Mouse (Mus musculus): ENCODE measurements around the gene Frmd7. TPM values are rescaled to one million over a fixed set of nuclear protein-coding genes. Genes with fewer than 3 reads are reported as not detected.

The Frmd7 gene
- polyA plus RNA-seq (2014; fragmentation: Nextera tagmentation; extraction: Ambion mirVana): not detected in 2 replicates

DNA sequence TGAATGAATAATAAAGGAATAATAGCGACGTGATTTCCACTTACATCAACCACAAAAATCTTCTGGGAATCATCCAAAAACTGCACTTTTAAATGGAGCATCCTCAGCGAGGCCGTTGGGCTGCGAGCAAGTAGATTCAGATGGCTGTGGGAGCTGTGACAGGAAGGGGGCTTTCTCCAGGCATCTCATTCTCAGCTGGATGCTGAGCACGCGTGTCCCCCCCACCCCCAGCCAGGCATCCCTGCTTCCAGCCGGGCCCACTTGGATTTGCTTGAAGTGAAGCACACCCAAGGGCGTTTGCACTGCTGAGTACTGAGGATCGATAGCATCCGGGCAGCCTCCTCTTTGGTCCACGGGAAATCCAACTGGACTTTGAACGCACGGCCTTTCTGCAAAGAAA is at the start of gene Frmd7:
Gene Frmd7, minus strand, starts transcription at position 101 of the 400 bp plus-strand sequence.
- no peak within 1 kb of the TSS for H3K27ac ChIP-seq (ENCODE audit: low read depth)
- no peaks in the 10 kb centered on the region for H3K36me3 ChIP-seq (ENCODE audit: control insufficient read depth, insufficient read depth, low read length)
- H3K4me3 ChIP-seq (ENCODE audit: low read depth, low read length): no peak within 1 kb of the TSS
- DNase-seq (ENCODE audit: low spot score): no peak
- WGBS: 74% methylated on average over 14 of the region's 14 CpGs
- no peaks in the 10 kb centered on the region for H3K9me3 ChIP-seq (ENCODE audit: control insufficient read depth, low read length)
- H3K4me2 ChIP-seq (ENCODE audit: low read length): no peak within 1 kb of the TSS
- ATAC-seq (replicated peaks; ENCODE audit: low FRiP score, low TSS enrichment, low read depth): no peak
- H3K4me1 ChIP-seq (replicated peaks; ENCODE audit: control insufficient read depth, insufficient read depth, low read length): no peaks in the 10 kb centered on the region
- H3K27me3 ChIP-seq (replicated peaks; ENCODE audit: control insufficient read depth, insufficient read depth, low read length): no peaks in the 10 kb centered on the region
- no peak within 1 kb of the TSS for H3K9ac ChIP-seq (ENCODE audit: low read length)

DNA sequence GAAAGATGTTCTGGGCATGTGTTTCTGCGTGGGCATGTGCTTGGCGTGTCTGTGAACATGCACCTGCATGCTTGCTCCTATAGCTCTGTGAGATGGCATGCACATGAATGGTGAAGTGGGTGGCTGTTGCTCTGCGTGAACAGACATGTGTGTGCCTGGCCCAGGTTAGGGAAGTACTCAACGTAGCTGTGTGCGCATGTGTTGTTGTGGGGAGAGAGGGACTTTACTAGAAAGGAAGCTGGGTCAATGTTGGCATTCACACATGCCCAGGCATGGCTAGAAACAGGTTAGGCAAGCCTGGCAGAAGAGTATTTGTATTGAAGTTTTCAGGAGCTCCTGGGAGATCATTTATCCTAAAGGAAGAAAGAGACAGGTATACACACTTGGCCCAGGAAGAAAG is 48.8 kb upstream of the Frmd7 start:
- H3K4me1 ChIP-seq (replicated peaks; ENCODE audit: control insufficient read depth, insufficient read depth, low read length): no peaks in the 10 kb centered on the region
- no peak overlapping the region for H3K27ac ChIP-seq (ENCODE audit: low read depth)
- H3K27me3 ChIP-seq (replicated peaks; ENCODE audit: control insufficient read depth, insufficient read depth, low read length): no peaks in the 10 kb centered on the region
- H3K36me3 ChIP-seq (ENCODE audit: control insufficient read depth, insufficient read depth, low read length): no peaks in the 10 kb centered on the region
- ATAC-seq (replicated peaks; ENCODE audit: low FRiP score, low TSS enrichment, low read depth): no peak
- H3K4me2 ChIP-seq (ENCODE audit: low read length): no peak overlapping the region
- DNase-seq (ENCODE audit: low spot score): no peak
- WGBS: 93% methylated on average over 5 of the region's 5 CpGs
- no peak overlapping the region for H3K4me3 ChIP-seq (ENCODE audit: low read depth, low read length)
- H3K9ac ChIP-seq (ENCODE audit: low read length): no peak overlapping the region
- H3K9me3 ChIP-seq (ENCODE audit: control insufficient read depth, low read length): no peaks in the 10 kb centered on the region

DNA sequence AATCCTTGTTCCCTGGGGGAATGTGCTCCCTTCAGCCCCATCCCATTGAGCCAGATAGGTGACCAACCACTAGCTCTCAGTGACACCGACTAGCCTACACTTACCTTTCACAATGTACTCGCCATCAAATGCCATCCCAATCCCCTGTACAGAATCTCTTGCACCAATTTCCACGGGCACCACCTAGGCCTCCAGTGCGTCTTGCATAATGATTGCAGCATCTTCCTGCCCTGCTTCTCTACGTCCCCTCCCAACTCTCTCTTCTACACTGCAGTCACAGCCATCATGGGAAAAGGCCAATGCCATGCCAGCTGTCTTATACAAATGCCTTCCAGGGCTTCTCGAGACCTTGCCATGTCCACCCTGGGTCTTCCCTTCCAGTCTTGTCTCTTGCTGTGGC is 47.4 kb upstream of the Frmd7 start:
- no peaks in the 10 kb centered on the region for H3K27me3 ChIP-seq (replicated peaks; ENCODE audit: control insufficient read depth, insufficient read depth, low read length)
- H3K36me3 ChIP-seq (ENCODE audit: control insufficient read depth, insufficient read depth, low read length): no peaks in the 10 kb centered on the region
- WGBS: 88% methylated on average over 6 of the region's 6 CpGs
- H3K4me2 ChIP-seq (ENCODE audit: low read length): no peak overlapping the region
- no peak overlapping the region for H3K4me3 ChIP-seq (ENCODE audit: low read depth, low read length)
- DNase-seq (ENCODE audit: low spot score) (no peak), ATAC-seq (replicated peaks; ENCODE audit: low FRiP score, low TSS enrichment, low read depth) (no peak)
- H3K27ac ChIP-seq (ENCODE audit: low read depth): no peak overlapping the region
- no peak overlapping the region for H3K9ac ChIP-seq (ENCODE audit: low read length)
- no peaks in the 10 kb centered on the region for H3K9me3 ChIP-seq (ENCODE audit: control insufficient read depth, low read length)
- H3K4me1 ChIP-seq (replicated peaks; ENCODE audit: control insufficient read depth, insufficient read depth, low read length): no peaks in the 10 kb centered on the region

DNA sequence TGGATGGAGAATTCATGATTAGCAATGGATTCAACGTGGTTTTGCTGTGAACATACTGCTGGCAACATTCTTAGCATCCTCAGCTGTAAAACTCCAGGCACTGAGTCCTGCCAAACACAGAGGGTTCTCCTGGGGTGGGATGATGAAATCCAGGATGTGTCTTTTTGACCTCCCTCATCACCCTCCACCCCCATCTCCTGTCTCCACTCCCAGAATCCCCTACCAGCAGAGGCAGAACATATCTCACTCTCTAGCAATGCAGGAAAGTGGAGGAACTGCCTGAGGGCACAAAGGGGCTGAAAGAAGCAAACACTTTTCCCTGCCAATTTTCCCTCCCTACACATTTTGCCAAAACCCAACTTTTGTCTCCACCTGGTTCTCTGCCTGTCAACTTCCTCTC is 46.1 kb upstream of the Frmd7 start:
- Histone ChIP-seq H3K4me3 (ENCODE audit: low read depth, low read length) (no peak overlapping the region), H3K36me3 (ENCODE audit: control insufficient read depth, insufficient read depth, low read length) (no peaks in the 10 kb centered on the region), H3K4me1 (replicated peaks; ENCODE audit: control insufficient read depth, insufficient read depth, low read length) (no peaks in the 10 kb centered on the region), H3K27ac (ENCODE audit: low read depth) (no peak overlapping the region), H3K9ac (ENCODE audit: low read length) (no peak overlapping the region), H3K9me3 (ENCODE audit: control insufficient read depth, low read length) (no peaks in the 10 kb centered on the region), H3K4me2 (ENCODE audit: low read length) (no peak overlapping the region), H3K27me3 (replicated peaks; ENCODE audit: control insufficient read depth, insufficient read depth, low read length) (no peaks in the 10 kb centered on the region)
- DNase-seq (ENCODE audit: low spot score) (no peak), ATAC-seq (replicated peaks; ENCODE audit: low FRiP score, low TSS enrichment, low read depth) (no peak)
- 33% methylated on average over 1 of the region's 1 CpGs for WGBS

DNA sequence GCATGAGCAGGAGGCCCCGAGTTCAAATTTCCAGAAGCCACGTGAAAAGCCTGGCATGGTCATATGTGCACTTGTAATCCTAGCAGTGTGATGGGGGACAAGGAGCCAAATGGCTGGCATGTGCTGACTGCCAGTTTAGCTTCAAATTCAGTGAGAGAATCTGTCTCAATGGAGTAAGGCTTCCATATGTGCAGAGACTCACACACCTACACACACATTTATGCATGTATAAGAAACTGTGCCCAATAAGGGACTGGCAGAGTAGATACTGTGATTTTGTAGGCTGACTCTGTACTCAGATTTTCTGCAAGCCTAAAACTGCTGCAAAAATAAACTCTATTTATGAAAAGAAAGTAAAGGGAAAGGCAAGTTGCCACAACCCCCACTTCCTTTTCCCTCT is 35.9 kb upstream of the Frmd7 start:
- Histone ChIP-seq H3K9ac (ENCODE audit: low read length) (no peak overlapping the region), H3K9me3 (ENCODE audit: control insufficient read depth, low read length) (no peaks in the 10 kb centered on the region), H3K4me1 (replicated peaks; ENCODE audit: control insufficient read depth, insufficient read depth, low read length) (no peaks in the 10 kb centered on the region), H3K27ac (ENCODE audit: low read depth) (no peak overlapping the region), H3K27me3 (replicated peaks; ENCODE audit: control insufficient read depth, insufficient read depth, low read length) (no peaks in the 10 kb centered on the region), H3K36me3 (ENCODE audit: control insufficient read depth, insufficient read depth, low read length) (no peaks in the 10 kb centered on the region), H3K4me2 (ENCODE audit: low read length) (no peak overlapping the region), H3K4me3 (ENCODE audit: low read depth, low read length) (no peak overlapping the region)
- WGBS: 82% methylated on average over 2 of the region's 2 CpGs
- no peak for DNase-seq (ENCODE audit: low spot score)
- ATAC-seq (replicated peaks; ENCODE audit: low FRiP score, low TSS enrichment, low read depth): no peak

DNA sequence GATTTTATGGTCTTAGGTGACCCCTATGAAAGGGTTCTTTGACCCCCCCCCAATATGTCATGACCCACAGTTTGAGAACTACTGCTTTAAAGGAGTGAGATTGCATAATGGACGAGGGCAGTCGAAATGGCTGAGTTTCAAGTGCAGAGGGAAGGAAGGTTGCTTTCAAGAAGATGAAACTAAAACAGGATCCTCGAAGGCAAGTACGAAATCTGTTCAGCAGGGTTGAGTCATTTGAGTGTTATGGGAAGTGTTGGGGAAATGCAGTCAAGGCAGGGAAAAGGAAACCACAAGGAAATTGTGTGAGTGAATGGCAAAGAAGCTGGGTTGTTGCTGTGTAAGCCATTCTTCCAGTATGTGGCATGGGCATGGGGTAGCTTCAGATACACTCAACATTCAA is 29.6 kb upstream of the Frmd7 start:
- no peak for DNase-seq (ENCODE audit: low spot score)
- Histone ChIP-seq H3K9me3 (ENCODE audit: control insufficient read depth, low read length) (no peaks in the 10 kb centered on the region), H3K27me3 (replicated peaks; ENCODE audit: control insufficient read depth, insufficient read depth, low read length) (no peaks in the 10 kb centered on the region), H3K4me2 (ENCODE audit: low read length) (no peak overlapping the region), H3K9ac (ENCODE audit: low read length) (no peak overlapping the region), H3K27ac (ENCODE audit: low read depth) (no peak overlapping the region), H3K4me1 (replicated peaks; ENCODE audit: control insufficient read depth, insufficient read depth, low read length) (no peaks in the 10 kb centered on the region), H3K4me3 (ENCODE audit: low read depth, low read length) (no peak overlapping the region), H3K36me3 (ENCODE audit: control insufficient read depth, insufficient read depth, low read length) (no peaks in the 10 kb centered on the region)
- no peak for ATAC-seq (replicated peaks; ENCODE audit: low FRiP score, low TSS enrichment, low read depth)
- WGBS: 82% methylated on average over 4 of the region's 4 CpGs

DNA sequence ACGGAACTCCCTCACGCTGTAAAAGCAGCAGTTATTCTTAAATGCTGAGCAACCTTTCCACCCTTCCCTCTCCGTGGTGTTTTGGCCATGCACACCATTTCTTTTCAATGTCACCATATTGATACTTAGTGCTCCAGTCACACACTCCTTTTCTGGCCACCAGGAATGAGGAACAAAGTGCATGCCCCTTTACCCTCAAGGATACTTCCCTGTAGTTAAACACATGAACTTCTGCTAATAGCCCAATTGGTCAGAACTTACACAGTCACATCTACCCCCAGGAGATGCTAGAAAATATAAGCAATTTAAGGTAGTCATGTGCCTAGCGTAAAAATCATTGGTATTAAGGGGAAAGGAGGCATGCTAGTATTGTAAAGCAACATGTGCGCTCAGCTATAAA is 27.4 kb upstream of the Frmd7 start:
- no peak for ATAC-seq (replicated peaks; ENCODE audit: low FRiP score, low TSS enrichment, low read depth)
- DNase-seq (ENCODE audit: low spot score): no peak
- 86% methylated on average over 5 of the region's 5 CpGs for WGBS

DNA sequence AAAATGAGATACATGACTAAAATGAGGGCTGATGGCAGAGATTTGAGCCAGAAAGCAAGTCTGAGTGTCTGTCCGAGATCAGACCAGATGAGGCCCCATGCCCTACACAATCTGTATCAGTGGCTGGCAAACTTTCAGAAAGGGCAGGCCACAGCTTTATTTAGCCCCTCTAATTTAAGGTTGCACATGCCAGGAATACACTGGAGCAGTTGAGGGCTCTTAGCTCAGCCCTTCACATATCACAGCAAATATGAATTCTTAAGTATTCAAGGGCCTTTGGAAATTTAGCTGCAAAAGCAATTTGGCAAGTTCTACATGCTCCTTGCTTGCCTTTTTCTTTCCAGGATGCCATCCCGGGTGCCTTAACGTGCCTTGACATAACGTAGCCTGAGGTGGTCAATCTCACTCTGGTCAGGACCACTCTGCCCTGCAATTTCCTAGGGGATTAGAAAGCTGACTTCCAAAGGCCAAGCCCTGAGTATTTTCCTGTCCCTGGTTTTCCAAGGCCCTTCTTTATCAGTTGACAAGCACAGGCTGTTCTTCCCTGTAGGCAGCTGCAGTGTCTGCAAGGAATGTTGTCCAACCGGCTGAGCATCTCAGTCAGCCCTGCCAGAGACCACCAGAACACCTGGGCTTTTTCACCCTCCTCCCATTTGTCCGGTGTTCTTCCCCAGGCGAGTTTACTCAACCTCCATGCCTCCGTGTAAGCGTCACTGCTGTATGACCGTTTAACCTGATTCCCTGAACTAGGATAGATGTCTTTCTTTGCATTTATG is 25.8 kb upstream of the Frmd7 start:
- no peak overlapping the region for H3K9ac ChIP-seq (ENCODE audit: low read length)
- no peaks in the 10 kb centered on the region for H3K36me3 ChIP-seq (ENCODE audit: control insufficient read depth, insufficient read depth, low read length)
- no peak for ATAC-seq (replicated peaks; ENCODE audit: low FRiP score, low TSS enrichment, low read depth)
- no peak overlapping the region for H3K27ac ChIP-seq (ENCODE audit: low read depth)
- H3K4me1 ChIP-seq (replicated peaks; ENCODE audit: control insufficient read depth, insufficient read depth, low read length): no peaks in the 10 kb centered on the region
- WGBS: 53% methylated on average over 10 of the region's 10 CpGs
- H3K4me3 ChIP-seq (ENCODE audit: low read depth, low read length): no peak overlapping the region
- no peak for DNase-seq (ENCODE audit: low spot score)
- H3K9me3 ChIP-seq (ENCODE audit: control insufficient read depth, low read length): no peaks in the 10 kb centered on the region
- H3K27me3 ChIP-seq (replicated peaks; ENCODE audit: control insufficient read depth, insufficient read depth, low read length): no peaks in the 10 kb centered on the region
- no peak overlapping the region for H3K4me2 ChIP-seq (ENCODE audit: low read length)

More for the DNA sequence above, 27.4 kb upstream of the Frmd7 start:
- no peak overlapping the region for H3K4me2 ChIP-seq (ENCODE audit: low read length)
- H3K4me1 ChIP-seq (replicated peaks; ENCODE audit: control insufficient read depth, insufficient read depth, low read length): no peaks in the 10 kb centered on the region
- no peaks in the 10 kb centered on the region for H3K27me3 ChIP-seq (replicated peaks; ENCODE audit: control insufficient read depth, insufficient read depth, low read length)
- H3K9ac ChIP-seq (ENCODE audit: low read length): no peak overlapping the region
- no peaks in the 10 kb centered on the region for H3K9me3 ChIP-seq (ENCODE audit: control insufficient read depth, low read length)
- no peak overlapping the region for H3K4me3 ChIP-seq (ENCODE audit: low read depth, low read length)
- no peaks in the 10 kb centered on the region for H3K36me3 ChIP-seq (ENCODE audit: control insufficient read depth, insufficient read depth, low read length)
- H3K27ac ChIP-seq (ENCODE audit: low read depth): no peak overlapping the region

DNA sequence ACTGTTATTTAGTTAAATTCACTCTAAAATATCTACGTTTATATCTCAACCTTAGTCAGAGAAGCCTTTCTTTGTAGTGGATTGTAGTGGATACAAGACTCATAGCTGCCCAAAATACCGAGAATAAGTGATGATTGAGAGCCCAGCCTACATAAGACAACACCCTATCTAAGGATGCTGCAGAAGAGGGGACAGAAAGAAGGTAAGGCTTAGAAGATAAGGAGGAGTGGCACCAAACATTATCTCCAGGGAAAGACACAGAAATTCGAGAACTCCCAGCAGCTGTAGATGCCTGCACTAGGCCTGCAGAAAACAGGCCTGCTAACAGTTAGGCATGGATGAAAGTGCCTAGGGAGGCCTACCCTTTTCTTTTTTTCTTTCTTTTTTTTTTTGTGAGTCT is 22.6 kb upstream of the Frmd7 start:
- DNase-seq (ENCODE audit: low spot score) (no peak), ATAC-seq (replicated peaks; ENCODE audit: low FRiP score, low TSS enrichment, low read depth) (no peak)
- H3K4me3 ChIP-seq (ENCODE audit: low read depth, low read length): no peak overlapping the region
- H3K4me1 ChIP-seq (replicated peaks; ENCODE audit: control insufficient read depth, insufficient read depth, low read length): no peaks in the 10 kb centered on the region
- no peak overlapping the region for H3K4me2 ChIP-seq (ENCODE audit: low read length)
- no peaks in the 10 kb centered on the region for H3K36me3 ChIP-seq (ENCODE audit: control insufficient read depth, insufficient read depth, low read length)
- no peak overlapping the region for H3K9ac ChIP-seq (ENCODE audit: low read length)
- 0 out of 2 replicates have a peak, but pooled peaks cover 5% of the 10 kb centered on the region for H3K27me3 ChIP-seq (replicated peaks; ENCODE audit: control insufficient read depth, insufficient read depth, low read length)
- no peaks in the 10 kb centered on the region for H3K9me3 ChIP-seq (ENCODE audit: control insufficient read depth, low read length)
- WGBS: 75% methylated on average over 3 of the region's 3 CpGs
- no peak overlapping the region for H3K27ac ChIP-seq (ENCODE audit: low read depth)
